Mouse (Mus musculus) C2C12 (cell line): ENCODE data around the gene Aak1.

ENCODE experiments used
- CTCF ChIP-seq: IDR thresholded peaks from one replicate; pipeline ENCODE4 v1.5.1; 2011; ENCODE audit not compliant: control insufficient read depth, insufficient read depth, insufficient read length
- MAX ChIP-seq: IDR thresholded peaks from one replicate; pipeline ENCODE4 v1.6.1; 2011; ENCODE audit warnings: mild to moderate bottlenecking, control low read depth
- MYOD1 ChIP-seq: IDR thresholded peaks from one replicate; pipeline ENCODE4 v1.6.1; 2011; ENCODE audit warnings: low read depth; ENCODE audit not compliant: control insufficient read depth, insufficient read length
- MYOG ChIP-seq: IDR thresholded peaks from one replicate; pipeline ENCODE4 v1.6.1; 2011; ENCODE audit not compliant: control insufficient read depth, insufficient read length; ENCODE audit errors: extremely low read depth
- USF1 ChIP-seq: IDR thresholded peaks from one replicate; pipeline ENCODE4 v1.6.1; 2011; ENCODE audit warnings: low read depth, mild to moderate bottlenecking, control low read depth, moderate library complexity

DNA sequence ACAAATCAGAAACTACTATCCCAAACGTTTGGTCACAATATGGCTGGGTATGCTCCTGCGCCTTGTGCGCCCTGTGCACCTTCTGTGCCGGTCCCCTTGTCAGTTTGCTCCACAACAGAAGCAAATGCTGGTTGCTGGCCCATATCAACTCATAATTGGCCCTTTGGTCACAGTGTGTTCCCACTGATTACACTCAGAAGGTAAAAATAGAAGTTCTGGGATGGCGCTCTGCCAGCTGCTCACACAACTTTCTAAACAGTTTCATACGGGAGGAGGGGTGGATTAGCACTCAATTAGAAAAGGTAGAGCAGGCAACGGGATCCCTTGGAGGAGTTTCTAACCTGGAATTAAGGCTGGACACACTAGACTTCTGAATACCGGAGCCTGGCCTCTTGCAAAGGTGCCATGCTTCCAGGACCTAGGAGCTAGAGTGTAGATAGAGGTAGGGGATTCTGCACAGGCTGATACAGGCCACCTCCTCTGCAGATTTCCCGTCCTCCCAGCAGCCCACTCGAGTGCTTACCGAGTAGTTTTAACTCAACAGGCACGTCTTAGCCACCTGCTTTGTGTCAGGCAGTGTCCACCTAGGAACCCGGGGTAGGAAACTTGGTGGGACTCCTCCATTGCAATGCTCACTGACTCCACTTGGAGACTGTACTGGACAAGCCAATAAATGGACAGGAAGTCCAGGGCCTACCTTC is 16.4 kb upstream of the Aak1 start:
- TF ChIP-seq MYOG (no peak), CTCF (no peak), MAX (no peak), MYOD1 (no peak), USF1 (no peak)
